Mouse (Mus musculus): Measurements from ENCODE around the gene Shd. TPM values are rescaled to one million over a fixed set of nuclear protein-coding genes. Genes with fewer than 3 reads are reported as not detected.

The Shd gene
- polyA plus RNA-seq, 1 experiment: 0.63 TPM

DNA sequence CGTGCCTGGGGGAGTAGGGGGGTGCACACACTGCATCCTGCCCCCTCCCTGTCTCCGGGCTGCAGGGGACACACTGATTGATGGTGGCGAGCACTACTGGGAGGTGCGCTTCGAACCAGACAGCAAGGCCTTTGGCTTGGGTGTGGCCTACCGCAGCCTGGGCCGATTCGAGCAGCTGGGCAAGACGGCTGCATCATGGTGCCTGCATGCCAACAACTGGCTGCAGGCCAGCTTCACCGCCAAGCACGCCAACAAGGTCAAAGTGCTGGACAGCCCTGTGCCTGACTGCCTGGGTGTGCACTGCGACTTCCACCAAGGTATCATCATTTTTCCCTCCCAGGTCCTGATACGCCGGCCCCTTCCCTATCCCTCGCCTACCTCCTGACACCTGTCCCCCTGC, 25.7 kb downstream of the Shd start:
- Histone ChIP-seq H3K4me1 (ENCODE audit: control insufficient read depth, insufficient read depth, low read length) (peaks cover 10% of the 10 kb centered on the region), H3K27ac (ENCODE audit: control insufficient read depth, insufficient read depth, low read depth, low read length) (no peak overlapping the region), H3K4me3 (ENCODE audit: control insufficient read depth, low read depth, low read length) (no peak overlapping the region), H3K27me3 (ENCODE audit: control insufficient read depth, insufficient read depth, low read length) (peaks cover 2% of the 10 kb centered on the region; the same call in 1 of the 2 replicates), H3K36me3 (ENCODE audit: control insufficient read depth, insufficient read depth, low read length) (no peaks in the 10 kb centered on the region)
- TF ChIP-seq POLR2A (IDR thresholded peaks at IDR 0.05; ENCODE audit: control insufficient read depth, low read depth, low read length) (no peak), CTCF (IDR thresholded peaks at IDR 0.05; ENCODE audit: control insufficient read depth, insufficient read depth, insufficient replicate concordance, low read depth, low read length) (no peak)

DNA sequence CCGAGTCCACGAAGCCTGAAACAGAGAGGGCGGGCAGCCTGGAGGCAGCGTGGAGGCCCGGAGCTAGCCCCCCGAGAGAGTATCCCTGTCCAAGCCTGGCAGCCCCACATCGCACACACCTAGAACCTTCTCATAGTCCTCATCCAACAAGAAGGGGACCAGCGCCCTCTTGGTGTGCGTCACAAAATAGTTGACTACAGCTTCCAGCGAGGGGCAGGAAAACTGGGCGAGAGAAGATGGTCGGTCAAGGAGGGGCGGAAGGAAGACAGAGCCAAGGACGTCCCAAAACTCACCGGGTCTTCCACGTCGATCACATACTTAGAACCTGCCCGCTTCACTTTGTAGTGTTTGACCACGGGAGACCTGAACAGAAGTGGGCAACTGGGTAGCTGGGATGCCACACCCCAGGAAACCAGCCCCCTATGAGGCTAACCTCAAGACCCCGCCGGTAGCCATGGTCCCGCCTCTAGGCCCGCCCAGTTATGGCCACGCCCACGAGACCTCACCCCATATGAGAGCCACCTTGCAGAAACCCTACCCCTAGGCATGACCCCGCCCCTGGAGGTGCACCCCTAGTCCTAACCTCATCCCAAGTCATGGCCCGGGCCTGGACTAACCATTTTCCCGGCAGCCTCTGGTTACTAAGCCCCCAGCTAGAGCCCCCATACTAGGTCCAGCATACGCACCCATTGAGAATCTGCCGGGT, 29.7 kb downstream of the Shd start:
- peak overlapping the region; percentile 74 for H3K4me3 ChIP-seq (ENCODE audit: control insufficient read depth, low read depth, low read length)
- H3K27ac ChIP-seq (ENCODE audit: control insufficient read depth, insufficient read depth, low read depth, low read length): no peak overlapping the region
- peaks cover 2% of the 10 kb centered on the region; the same call in 1 of the 2 replicates for H3K27me3 ChIP-seq (ENCODE audit: control insufficient read depth, insufficient read depth, low read length)
- TF ChIP-seq POLR2A (IDR thresholded peaks at IDR 0.05; ENCODE audit: control insufficient read depth, low read depth, low read length) (0 out of 2 replicates have a peak, but pooled peaks have one; percentile 21), CTCF (IDR thresholded peaks at IDR 0.05; ENCODE audit: control insufficient read depth, insufficient read depth, insufficient replicate concordance, low read depth, low read length) (no peak)
- H3K36me3 ChIP-seq (ENCODE audit: control insufficient read depth, insufficient read depth, low read length): no peaks in the 10 kb centered on the region
- H3K4me1 ChIP-seq (ENCODE audit: control insufficient read depth, insufficient read depth, low read length): peaks cover 10% of the 10 kb centered on the region

DNA sequence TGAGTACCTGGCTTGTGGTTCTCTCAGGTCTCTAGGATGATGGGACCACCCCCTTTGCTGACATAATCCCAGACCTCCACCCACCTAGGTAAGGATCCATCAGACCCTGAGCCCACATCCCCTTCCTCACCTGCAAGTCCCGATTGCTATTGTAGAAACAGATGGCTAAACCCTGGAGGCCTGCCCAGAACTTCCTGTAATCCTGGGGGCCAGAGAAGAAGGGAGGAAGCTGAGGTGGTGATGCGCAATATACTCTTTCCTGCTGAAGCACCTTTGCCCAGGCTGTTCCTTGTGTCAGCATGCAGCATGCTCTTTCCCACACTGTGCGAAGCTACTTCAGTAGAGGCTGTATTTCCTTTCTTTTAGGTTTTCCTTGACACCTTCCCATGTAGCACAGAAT, 32.7 kb downstream of the Shd start:
- H3K36me3 ChIP-seq (ENCODE audit: control insufficient read depth, insufficient read depth, low read length): no peaks in the 10 kb centered on the region
- peaks cover 2% of the 10 kb centered on the region; the same call in 1 of the 2 replicates for H3K27me3 ChIP-seq (ENCODE audit: control insufficient read depth, insufficient read depth, low read length)
- H3K4me1 ChIP-seq (ENCODE audit: control insufficient read depth, insufficient read depth, low read length): peaks cover 23% of the 10 kb centered on the region
- H3K4me3 ChIP-seq (ENCODE audit: control insufficient read depth, low read depth, low read length): no peak overlapping the region
- no peak overlapping the region for H3K27ac ChIP-seq (ENCODE audit: control insufficient read depth, insufficient read depth, low read depth, low read length)
- no peak for TF ChIP-seq POLR2A (IDR thresholded peaks at IDR 0.05; ENCODE audit: control insufficient read depth, low read depth, low read length)
- no peak for TF ChIP-seq CTCF (IDR thresholded peaks at IDR 0.05; ENCODE audit: control insufficient read depth, insufficient read depth, insufficient replicate concordance, low read depth, low read length)

DNA sequence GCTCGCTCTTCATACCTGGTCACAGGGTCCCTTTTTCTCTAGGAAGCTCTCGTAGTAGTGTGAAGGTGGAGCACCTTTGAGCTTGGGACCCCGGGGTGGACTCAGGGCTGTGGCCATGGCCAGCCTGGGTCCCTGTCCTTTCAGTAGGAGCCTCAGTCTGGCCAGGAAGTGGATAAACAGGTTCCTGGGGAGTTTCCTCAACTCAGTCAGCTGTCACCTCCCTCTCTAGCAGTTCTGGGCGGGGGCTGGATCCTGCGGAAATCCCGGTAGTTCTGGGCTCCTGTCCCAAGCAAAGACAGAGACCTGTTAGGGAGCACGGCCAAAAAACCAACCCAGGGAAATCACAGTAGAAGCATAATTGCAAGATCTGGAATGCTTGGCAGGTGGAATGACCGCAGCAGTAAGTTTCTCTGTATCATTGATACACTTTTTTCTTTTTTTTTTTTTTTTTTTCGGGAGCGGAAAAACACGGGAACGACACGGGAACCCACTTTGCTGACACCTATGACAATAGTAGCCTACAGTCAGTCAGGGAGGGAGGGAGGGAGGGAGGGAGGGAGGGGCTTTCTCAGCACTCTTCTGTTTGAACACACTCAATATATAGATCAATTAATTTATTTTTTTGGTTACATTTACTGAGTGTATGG, 35.3 kb downstream of the Shd start, which contains the start of the genes Stap2 and Mpnd:
TSS of gene Stap2 (minus strand) at position 170 of the 647 bp plus-strand sequence.
TSS of gene Mpnd (plus strand) at position 297 of the 647 bp plus-strand sequence.
- no peak within 1 kb of the TSS for H3K4me3 ChIP-seq (ENCODE audit: control insufficient read depth, low read depth, low read length)

DNA sequence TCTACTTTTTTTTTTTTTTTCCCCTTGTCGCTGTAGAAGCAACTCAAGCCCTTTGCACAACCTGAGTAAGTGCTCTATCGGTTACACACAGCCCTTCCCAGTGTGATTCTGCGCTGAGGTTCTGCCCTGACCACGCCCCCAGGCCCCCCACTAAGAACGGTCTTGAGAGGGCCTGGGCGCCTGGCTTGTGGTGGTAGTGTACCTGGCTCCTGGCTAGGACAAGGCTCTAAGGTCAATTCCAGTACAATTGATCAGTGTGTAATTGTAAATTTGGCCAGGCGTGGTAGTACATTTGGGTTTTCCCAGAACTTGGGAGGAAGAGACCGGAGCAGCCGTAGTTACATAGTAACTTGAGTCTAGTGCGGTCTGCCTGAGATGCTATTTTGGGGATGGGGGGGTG, 36.7 kb downstream of the Shd start:
- Histone ChIP-seq H3K4me1 (ENCODE audit: control insufficient read depth, insufficient read depth, low read length) (peaks cover 36% of the 10 kb centered on the region), H3K36me3 (ENCODE audit: control insufficient read depth, insufficient read depth, low read length) (no peaks in the 10 kb centered on the region), H3K4me3 (ENCODE audit: control insufficient read depth, low read depth, low read length) (no peak overlapping the region), H3K27me3 (ENCODE audit: control insufficient read depth, insufficient read depth, low read length) (no peaks in the 10 kb centered on the region), H3K27ac (ENCODE audit: control insufficient read depth, insufficient read depth, low read depth, low read length) (0 out of 2 replicates have a peak overlapping the region, but pooled peaks have one; percentile 10)
- TF ChIP-seq POLR2A (IDR thresholded peaks at IDR 0.05; ENCODE audit: control insufficient read depth, low read depth, low read length): no peak
- TF ChIP-seq CTCF (IDR thresholded peaks at IDR 0.05; ENCODE audit: control insufficient read depth, insufficient read depth, insufficient replicate concordance, low read depth, low read length): no peak

More for the DNA sequence above, 35.3 kb downstream of the Shd start, which contains the start of the genes Stap2 and Mpnd:
- Histone ChIP-seq H3K4me1 (ENCODE audit: control insufficient read depth, insufficient read depth, low read length) (peaks cover 34% of the 10 kb centered on the region), H3K36me3 (ENCODE audit: control insufficient read depth, insufficient read depth, low read length) (no peaks in the 10 kb centered on the region), H3K27me3 (ENCODE audit: control insufficient read depth, insufficient read depth, low read length) (no peaks in the 10 kb centered on the region), H3K27ac (ENCODE audit: control insufficient read depth, insufficient read depth, low read depth, low read length) (no peak within 1 kb of the TSS)
- TF ChIP-seq POLR2A (IDR thresholded peaks at IDR 0.05; ENCODE audit: control insufficient read depth, low read depth, low read length) (no peak), CTCF (IDR thresholded peaks at IDR 0.05; ENCODE audit: control insufficient read depth, insufficient read depth, insufficient replicate concordance, low read depth, low read length) (no peak)

DNA sequence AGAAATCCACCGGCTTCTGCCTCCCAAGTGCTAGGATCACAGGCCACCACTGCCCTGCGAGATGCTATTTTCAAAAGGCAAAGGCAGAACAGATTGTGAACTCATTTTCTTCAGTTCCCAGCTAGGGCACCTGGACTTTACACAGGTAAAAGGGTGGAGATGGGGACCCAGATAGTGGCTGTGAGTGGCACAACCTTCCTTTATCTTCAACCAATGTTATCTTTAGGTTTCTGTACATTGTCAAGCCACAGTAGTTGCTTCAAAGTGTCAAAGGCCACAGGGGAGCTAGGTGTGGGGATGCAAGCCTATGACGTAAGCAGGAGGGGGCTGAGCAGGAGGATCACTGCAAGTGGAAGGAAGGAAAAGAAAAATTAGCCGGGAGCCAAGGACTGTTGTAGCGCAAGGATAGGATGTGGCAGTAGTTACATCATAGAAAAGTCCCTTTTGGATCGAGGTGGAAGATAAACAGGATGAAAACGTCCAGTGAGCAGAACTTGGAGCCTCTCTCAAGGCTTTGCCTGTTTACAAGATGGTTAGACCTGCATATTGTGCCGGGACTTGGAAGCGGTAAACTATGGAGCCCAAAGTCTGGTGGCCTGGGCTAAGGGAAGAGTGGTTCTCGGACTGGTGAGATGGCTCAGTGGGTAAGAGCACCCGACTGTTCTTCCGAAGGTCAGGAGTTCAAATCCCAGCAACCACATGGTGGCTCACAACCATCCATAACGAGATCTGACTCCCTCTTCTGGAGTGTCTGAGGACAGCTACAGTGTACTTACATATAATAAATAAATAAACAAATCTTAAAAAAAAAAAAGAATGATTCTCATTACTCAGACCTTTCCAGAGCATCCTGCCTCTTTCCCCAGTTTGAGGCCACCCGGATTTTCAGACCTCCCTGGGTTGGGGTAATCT, 37.4 kb downstream of the Shd start:
- no peak for TF ChIP-seq CTCF (IDR thresholded peaks at IDR 0.05; ENCODE audit: control insufficient read depth, insufficient read depth, insufficient replicate concordance, low read depth, low read length)
- no peak for TF ChIP-seq POLR2A (IDR thresholded peaks at IDR 0.05; ENCODE audit: control insufficient read depth, low read depth, low read length)
- Histone ChIP-seq H3K36me3 (ENCODE audit: control insufficient read depth, insufficient read depth, low read length) (no peaks in the 10 kb centered on the region), H3K4me1 (ENCODE audit: control insufficient read depth, insufficient read depth, low read length) (peaks cover 36% of the 10 kb centered on the region), H3K4me3 (ENCODE audit: control insufficient read depth, low read depth, low read length) (peak overlapping the region; percentile 59), H3K27me3 (ENCODE audit: control insufficient read depth, insufficient read depth, low read length) (no peaks in the 10 kb centered on the region), H3K27ac (ENCODE audit: control insufficient read depth, insufficient read depth, low read depth, low read length) (peak overlapping the region; percentile 65)

All from testis, adult 2 months (tissue).